Mouse (Mus musculus): ENCODE measurements around the gene Ctsc.
"Not testable (repeated sequence)": the region's sequence is repeated elsewhere in the genome, so short reads cannot be mapped to it uniquely, and the experiment has no call there.

The Ctsc gene

DNA sequence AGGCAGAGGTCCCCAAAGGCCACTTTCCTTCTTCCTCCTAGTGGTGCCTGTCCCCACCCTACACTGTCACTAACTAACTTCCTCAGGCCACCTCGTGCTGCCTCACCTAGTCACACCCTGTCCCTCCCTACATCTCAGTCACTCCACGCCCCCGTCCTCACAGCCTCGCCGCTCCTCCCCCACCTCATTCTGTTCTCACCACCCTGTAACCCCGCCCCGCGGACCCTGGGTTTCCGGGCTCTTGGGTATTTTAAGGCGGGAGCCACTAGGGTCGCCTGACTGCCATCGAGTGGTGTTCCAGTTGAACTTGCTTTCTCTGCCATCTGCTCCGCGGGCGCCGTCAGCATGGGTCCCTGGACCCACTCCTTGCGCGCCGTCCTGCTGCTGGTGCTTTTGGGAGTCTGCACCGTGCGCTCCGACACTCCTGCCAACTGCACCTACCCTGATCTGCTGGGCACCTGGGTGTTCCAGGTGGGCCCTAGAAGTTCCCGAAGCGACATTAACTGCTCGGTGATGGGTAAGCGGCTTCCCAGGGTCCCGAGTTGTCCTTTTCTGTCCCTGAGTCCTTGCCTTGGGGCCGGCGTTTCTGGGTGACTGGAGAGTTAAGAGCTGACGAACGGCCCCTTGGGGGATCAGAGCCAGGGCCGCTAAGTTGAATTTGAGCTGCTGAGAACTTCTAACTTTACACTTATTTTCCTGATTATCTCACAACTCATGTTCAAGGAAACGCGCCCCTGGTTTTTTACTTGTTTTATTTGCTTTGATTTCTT is at the start of gene Ctsc:
Gene Ctsc (plus strand): TSS at position 228 of the 770 bp plus-strand sequence.
- DNase-seq (ENCODE audit: low read depth) = no peak

DNA sequence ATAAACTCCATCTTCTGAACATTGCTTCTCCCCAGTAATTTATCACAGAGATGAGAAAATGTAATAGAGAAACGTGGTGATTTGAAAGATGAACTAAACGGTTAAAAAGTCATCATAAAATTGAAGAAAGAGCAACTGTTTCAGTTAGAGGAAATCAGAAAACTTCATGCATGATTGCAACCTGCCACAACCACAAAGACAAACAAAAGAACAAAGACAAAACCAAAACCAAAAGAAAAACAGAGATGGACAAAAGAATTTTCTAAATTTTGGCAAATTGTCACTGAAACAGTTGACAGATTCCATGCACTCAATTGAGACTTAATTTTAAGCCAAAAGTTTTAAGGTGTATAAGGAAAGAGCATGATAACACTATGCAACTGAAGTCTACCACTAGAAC is 48.8 kb upstream of the Ctsc start:
- DNase-seq (ENCODE audit: low read depth) = no peak

DNA sequence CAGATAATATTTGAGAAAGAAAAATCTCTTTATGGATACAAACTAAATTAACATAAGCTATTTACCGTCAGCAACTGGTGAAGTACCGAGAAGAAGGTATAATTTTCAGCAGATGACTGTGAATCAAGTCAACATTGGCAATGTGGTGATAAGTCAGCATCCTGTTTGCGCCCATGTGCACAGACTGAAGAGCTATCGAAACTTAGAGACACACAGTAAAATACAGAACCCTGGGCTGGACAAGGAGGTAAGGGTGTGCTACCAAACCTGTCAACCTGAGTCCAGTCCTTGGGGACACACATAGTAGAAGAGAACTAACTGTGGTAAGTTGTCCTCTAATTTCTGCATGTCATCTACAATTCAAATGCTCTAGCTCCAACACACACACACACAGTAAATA is 47.8 kb upstream of the Ctsc start:
- DNase-seq (ENCODE audit: low read depth) = no peak

DNA sequence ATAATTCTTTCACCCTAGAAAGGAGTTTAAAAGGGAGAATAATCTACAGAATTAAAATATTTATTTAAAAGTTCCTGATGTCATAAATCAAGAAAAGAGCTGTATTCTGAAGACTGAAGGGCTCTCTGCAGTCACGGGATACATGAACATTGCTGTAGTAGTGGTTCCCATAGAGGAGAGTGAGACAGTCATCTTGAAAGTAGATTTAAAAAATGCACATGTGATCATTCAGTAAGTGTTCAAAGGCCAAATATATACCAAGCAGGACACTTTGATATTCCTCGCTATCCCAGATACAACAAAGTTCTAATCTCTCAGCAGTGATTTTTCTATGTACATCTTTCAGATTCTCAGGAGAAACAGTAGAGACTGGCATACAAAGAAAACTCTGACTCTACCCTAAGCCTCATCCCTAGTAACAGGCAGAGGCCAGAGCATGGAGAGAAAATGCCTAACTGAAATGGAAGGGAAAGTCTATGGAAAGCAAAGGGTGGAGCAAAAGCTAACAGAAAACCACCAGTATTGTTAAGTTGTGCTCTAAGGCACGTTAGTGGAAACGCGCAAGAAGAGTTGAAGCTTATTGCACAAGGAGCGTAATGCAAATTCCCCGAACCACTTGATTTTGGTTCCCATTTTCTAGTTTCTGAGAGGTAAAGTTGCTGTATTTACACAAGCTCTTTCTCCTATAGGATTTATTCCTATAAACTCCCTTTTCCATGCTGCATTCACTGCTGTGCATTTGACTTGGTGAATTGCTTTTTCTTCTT is 46.9 kb upstream of the Ctsc start:
- DNase-seq (ENCODE audit: low read depth) = no peak

DNA sequence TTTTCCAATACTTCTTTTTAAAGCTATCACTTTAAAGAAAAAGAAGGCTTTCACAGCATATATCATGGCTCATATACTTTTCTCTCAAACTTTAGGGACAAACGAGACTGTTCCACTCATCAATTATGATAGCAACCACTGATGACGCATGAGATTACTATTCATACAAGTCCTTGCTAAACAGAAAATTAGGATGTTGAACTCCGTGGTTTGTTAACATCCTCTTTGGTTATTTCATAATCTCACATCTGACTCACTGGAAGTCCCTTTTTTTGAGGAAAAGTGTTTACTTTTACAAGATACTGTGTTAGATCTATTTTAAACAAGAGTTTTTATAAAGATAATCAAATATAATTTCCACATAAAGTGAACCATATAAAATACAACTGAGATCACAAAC is 34.8 kb upstream of the Ctsc start:
- DNase-seq (ENCODE audit: low read depth) = no peak

DNA sequence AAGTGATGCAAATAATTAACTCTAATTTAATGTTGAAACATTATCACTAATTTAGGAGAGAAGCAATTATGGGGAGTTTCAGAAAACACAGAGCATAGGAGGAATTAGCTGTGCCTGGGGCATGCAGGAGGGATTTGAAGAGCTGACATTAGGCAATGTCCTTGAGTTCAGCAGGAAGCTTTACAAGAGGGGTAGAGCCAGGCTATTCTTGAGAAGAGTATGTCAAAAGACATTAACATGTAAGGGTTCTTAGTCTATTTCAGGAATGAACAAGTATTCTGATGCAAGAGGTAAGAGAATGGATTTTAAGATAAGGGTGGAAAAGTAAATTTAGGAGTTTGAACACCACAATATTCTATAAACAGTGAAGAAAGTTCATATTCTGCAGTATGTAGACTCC is 33.4 kb upstream of the Ctsc start:
- no peak for DNase-seq (ENCODE audit: low read depth)

DNA sequence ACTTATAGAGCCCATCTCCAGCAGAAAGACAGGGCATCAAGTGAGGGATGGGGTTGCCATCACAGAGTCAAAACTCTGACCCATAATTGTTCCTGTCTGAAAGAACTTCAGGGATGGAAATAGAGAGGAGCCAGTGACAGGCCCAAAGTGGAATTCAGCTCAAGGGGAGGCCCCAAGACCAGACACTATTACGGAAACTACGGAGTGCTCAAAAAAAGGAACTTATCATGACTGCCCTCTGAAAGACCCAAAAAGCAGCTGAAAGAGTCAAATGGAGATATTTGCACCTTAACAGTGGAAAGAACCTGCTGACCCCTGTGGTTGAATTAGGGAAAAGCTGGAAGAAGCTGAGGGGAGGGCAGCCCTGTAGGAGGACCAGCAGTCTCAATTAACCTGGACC is 27.5 kb upstream of the Ctsc start:
- not testable (repeated sequence) for DNase-seq (ENCODE audit: low read depth)

DNA sequence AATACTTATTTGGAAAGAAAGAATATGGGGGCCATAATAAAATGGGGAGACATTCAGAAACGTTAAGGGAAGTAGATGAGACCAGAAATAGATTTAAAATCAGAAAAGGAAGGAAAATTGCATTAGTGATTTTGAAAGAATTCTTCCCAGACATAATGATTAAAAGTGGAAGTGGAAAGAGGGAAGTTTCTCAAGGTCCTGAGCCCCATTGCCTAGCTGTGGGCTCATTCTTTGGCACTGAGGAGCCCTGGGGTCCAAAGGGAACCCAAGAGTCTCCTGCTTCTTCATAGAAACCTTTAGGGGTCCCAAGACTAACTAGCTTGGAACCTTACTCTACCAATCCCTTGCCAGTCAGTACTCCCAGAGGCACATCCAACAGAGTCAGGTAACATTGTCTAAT is 26.4 kb upstream of the Ctsc start:
- no peak for DNase-seq (ENCODE audit: low read depth)

DNA sequence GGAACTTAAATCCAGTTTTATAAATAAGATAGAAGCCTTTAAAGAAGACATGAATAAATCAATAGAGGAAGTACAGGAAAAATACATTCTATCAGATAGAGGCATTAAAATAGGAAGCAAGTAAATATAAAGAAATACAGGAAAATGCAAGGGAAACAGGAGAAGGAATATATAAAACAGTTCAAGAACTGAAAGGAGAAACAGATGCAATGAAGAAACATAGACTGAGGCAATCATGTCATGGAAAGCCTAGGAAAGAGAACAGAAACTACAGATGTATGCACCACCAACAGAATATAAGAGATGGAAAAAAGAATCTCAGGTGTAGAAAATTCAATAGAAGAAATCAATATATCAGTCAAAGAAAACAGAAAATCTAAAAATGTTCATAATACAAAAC is 25.8 kb upstream of the Ctsc start:
- DNase-seq (ENCODE audit: low read depth) = no peak

DNA sequence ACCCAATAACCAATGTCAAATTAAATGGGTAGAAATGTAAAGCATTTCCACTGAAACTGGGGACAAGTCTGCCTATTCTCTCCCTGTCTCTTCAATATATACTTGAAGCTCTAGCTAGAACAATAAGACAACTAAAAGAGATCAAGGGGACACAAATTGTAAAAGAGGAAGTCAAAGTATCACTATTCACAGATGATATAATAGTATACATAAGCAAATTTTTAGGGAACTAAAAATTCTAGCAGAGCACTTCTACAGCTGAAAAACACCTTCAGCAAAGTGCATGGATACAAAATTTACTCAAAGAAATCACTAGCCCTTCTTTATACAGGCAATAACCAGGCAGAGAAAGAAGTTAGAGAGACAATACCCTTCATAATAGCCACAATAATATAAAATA is 23.0 kb upstream of the Ctsc start:
- no peak for DNase-seq (ENCODE audit: low read depth)

DNA sequence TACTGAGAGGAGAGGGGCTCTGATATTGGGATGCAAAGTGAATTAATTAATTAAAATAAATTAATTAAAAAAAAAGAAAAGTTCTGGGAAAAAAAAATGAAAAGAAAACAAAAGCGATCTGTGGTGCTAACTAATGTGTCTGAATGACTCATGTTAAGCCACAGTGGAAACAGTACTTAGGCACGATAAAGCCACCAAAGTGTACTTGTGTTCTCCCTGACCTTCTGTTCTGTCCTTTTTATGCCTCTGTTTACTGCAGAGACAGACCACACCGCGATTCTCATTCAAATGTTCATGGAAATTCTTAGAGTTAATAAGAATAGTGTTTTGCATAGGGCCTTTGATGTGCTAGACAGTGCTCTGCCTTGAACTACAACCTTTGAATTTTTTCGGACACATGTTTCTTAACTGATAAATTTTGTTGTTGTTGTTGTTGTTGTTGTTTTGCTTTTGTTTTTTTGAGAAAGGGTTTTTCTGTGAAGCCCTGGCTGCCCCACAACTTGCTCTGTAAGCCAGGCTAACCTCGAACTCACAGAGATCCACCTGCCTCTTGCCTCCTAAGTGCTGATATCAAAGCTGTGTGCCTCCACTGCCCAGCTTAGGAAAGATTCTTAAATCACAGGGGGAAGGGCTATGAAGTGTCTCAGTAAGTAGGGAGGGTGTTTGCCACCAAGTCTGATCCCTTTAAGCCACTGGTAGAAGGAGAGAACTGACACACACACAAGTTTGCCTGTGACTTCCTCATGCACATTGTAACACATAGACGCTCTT is 18.5 kb upstream of the Ctsc start:
- DNase-seq (ENCODE audit: low read depth) = no peak

DNA sequence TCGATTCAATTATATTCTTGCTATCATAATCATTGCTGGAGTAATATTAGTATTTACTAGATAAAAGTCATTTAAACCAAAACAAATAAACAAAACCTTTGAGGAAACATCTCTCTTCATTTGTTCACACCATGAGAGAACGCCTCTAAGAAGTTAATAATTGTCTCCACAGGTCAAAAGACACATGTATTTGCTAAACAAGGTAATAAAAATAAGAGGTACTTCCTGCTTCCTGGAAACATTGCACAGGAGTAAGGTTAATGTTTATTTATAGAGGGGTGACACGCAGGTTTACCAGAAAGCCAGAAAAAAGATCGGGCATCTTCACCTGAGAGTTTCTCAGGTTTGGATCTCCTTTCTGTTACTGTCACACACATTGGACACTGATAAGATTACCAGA is 16.1 kb upstream of the Ctsc start:
- no peak for DNase-seq (ENCODE audit: low read depth)

DNA sequence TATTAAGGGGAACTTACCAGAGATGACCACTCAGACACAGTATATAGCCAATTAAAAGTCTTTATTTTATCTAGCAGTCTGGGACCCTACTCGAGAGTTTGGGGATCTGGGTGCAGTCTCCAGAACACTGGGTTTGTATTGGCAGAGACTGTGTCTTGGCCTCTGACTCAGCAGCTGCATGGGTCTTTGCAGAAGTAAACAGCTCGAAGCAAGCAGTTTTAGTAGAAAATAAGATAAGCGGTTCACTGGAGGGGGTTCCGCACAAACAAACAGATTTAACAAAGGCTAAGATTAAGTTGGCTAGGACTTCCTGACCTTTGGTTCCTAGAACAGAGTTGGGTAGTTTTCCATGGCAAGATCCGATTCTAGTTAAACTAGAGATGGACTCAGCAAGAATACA is 13.0 kb upstream of the Ctsc start:
- DNase-seq (ENCODE audit: low read depth) = no peak

DNA sequence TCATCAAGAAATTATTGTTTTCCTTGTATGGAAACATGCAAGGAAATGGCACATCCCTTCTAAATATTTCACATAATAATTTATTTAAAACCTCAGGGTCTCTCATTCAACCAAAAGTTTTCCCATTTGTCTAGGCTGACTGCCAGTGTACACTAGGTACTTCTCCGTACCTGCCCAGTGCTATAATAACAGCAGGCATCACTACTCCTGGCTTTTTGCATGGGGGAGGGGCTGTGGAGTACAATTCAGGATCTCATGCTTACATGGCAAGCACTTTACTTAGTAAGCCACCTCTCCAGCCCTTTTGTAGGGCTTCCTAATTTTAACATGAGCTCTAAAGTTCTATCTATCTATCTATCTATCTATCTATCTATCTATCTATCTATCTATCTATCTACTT is 8.0 kb upstream of the Ctsc start:
- no peak for DNase-seq (ENCODE audit: low read depth)

DNA sequence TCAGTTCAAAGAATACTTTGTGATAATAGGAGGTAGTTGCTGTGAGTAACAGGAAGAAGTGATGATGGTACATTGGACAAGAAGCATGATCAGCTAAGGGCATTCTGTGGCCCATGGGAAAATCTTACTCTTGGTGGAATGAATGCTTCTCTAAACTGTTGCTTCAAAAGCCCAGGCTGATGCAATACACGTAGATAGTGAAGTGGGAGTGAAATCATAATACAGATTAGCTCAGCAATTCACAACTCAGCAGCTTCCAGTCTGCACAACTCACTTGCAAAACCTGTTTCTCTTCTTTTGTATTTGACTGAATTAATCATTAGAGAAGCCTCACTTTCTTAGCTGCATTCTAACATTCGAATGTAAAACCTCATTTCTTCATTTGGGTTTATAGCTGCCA is 6.4 kb upstream of the Ctsc start:
- no peak for DNase-seq (ENCODE audit: low read depth)

DNA sequence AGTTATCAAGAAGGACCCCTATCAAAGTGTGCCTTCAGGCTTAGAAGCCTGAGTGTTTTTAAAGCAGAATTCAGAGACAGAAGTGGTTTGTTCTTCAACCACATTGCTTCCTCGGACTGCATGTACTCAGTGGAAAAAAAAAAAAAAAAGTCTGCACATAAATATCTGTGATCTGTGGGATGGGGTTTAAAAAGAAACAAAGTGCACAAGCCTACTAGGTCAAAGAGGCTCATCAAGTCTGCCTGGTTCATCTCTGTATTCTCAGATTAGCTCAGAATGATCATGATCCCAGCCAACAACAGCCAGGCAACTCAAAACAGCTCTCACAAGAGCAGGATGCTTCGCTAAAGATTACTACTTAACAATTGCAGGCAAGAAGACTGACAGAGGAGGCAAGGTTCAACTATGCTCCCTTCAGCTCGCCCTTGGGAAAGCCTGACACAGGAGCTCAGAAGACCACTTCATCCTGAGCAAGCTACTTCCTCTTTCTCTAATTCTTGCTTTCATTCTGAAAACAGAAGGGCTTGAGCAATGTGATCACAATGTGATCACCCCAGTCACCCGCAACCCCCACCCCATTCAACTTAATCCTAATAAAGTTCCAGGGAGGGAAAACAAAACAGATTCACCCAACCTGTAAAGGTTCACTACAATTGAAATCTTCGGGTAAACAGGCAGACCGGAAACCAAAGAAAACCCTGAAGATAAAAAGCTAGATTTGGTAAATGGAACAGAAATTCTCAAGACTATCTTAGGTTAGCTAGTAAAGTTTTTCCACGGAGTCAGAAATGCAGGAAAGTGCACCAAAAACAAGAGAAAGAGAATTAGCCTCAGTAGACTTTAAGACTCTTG is 745 bp upstream of the Ctsc start:
- no peak for DNase-seq (ENCODE audit: low read depth)

DNA sequence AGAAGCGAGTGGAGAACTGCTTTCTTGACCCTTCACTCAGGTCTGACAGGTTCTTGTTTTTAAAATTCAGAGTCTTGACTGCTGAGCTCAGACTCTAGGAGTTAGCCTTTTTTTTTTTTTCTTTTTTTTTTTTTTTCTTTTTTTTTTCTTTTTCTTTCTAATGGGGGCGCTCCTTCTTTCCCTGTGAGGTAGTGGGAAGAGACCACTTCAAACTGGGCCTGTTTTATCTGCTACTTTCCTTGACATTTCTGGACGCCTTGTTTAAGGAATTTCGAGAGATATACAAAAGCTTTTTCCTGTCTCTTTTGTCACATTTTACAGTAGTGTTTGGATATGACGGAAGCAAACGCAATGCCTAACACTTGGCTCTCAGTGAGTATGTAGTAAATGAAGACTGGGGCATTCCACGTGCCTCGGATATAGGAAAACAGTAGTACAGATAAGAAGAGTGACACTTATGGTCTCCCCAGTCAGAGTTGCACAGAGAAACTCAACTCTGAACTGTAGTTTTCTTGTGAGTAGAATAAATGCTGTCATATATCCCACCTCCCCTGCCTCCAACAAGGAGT is 827 bp downstream of the Ctsc start:
- DNase-seq (ENCODE audit: low read depth) = no peak

DNA sequence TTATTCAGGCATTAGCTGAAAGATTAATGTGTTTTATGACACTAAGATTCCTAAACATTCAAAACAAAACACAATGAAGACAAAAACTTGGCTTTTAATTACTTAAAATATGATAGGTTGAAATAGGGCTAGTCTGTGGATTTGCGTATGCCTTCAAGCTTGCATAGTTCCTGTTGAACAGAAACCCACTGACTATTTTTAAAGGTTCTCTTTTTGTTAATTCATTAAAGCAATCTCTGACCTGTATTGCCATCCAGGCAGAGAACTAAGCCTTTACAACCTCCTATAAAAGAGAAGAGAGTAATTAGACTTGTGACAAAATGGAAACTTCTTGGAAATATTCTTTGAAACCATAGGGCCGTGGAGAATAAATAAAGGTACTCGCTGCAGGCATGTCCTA is 7.4 kb downstream of the Ctsc start:
- DNase-seq (ENCODE audit: low read depth) = no peak

DNA sequence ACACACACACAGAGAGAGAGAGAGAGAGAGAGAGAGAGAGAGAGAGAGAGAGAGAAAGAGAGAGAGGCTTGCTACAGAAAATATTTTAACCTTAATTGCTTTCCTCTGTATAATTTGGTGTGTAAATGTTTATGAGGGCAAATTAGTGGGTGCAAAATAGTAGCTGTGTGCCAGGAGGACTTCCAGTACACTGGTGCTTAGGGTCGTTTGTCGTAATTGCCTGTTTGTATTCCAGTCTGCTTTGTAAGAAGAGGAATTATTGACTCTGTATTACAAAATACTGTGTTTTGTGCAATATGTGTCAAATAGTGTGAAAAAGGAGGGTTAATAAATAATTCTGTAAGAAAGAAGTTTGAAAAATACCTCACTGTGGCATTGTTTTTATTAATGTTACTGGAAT is 13.2 kb downstream of the Ctsc start:
- no peak for DNase-seq (ENCODE audit: low read depth)

DNA sequence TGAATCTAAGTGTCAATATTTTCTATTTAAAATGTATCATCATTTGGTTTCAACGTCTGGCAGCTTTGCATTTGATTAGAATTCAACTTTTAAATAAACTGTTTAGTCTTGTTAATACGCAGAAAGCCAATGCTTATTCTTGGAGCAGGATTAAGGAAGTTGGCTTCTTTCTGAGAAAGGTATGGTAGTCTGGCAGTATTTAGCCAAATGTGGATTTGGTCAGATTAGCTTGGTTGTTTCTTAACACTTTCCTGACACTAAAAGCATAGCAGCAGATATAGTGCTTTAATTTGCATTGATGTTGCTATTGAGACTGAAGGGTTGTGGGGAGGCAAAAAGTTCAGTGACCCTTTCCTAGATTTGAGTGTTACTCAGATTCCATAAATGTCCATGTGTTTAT is 14.2 kb downstream of the Ctsc start:
- DNase-seq (ENCODE audit: low read depth) = no peak

DNA sequence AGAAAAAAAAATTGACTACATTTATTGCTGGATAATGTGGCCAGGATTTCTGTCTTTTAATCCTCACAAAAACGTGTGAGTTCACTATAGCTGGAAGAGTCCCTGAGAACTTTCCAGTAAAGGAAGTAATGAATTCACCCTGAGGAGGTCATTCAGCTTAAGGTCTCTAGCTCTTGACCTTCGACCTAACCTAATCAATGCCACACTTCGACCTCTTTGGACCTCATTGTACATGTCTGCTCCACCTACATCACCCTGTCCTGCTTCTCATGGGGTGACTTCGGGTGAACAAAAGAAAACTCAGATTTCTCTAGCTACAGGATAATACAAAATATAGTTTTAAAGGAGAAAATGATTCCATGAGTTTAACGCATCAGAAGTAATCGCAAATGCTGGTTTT is 16.0 kb downstream of the Ctsc start:
- DNase-seq (ENCODE audit: low read depth) = no peak

DNA sequence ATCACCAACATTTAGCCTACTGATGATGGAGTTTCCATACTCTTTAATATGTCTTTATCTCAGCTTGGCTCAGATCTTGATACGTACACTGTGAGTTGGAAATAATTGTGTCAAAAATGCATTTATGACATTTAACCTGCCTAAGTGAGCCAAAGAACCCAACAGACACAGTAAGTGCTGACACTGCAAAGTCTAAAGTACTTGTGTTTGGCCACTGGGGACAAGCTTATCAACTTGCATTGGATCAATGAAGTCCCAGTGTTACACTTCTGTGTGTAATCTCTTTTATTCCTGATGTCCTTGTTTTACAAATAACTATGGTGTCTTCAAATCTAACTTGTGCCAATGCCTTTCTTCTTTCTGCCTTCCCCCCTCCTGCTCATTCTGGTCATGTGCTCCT is 18.1 kb downstream of the Ctsc start:
- no peak for DNase-seq (ENCODE audit: low read depth)

Measured in NIH3T3 (cell line).